Mouse (Mus musculus) frontal cortex, adult 2 months (tissue): Measurements from ENCODE around the gene Tepp. TPM values are rescaled to one million over a fixed set of nuclear protein-coding genes. Genes with fewer than 3 reads are reported as not detected.

ENCODE experiments used
- DNase-seq, 2 experiments: peaks; one replicate each; pipeline ENCODE4 v3.0.0; 2022; ENCODE audit warnings: low spot score in 1 of 2; ENCODE audit errors: extremely low spot score in 1 of 2
- polyA plus RNA-seq: library from polyadenylated mRNA; depleted of rRNA; stranded (reverse); fragments of >200 nt; gene quantifications from 2 replicates; pipeline ENCODE4 v1.2.3, GENCODE M21; 2012; rRNA removed

The Tepp gene
- polyA plus RNA-seq, 1 experiment, result 0.48 TPM

GRCm38 (mm10) chr8:95360181-95361015, 50.0 kb downstream of the Tepp start:
- DNase-seq, result no peak

GRCm38 (mm10) chr8:95361016-95361341, 50.6 kb downstream of the Tepp start:
- no peak for DNase-seq

- DNase-seq, result no peak
Measured at GRCm38 (mm10) chr8:95362272-95362671, 51.9 kb downstream of the Tepp start.

GRCm38 (mm10) chr8:95363849-95364248, 53.5 kb downstream of the Tepp start:
- DNase-seq, result no peak

GRCm38 (mm10) chr8:95369581-95370326, 59.4 kb downstream of the Tepp start:
- no peak for DNase-seq

- no peak for DNase-seq
Measured at GRCm38 (mm10) chr8:95373389-95374002, 63.1 kb downstream of the Tepp start.

GRCm38 (mm10) chr8:95374429-95374828, 64.1 kb downstream of the Tepp start:
- no peak for DNase-seq

GRCm38 (mm10) chr8:95375374-95375930, 65.1 kb downstream of the Tepp start:
- peak in 1 of 2 experiments; percentile 7 for DNase-seq

Other genes with a start within 250 kb of the Tepp start
- gene Katnb1, start 229.4 kb upstream of the Tepp start, polyA plus RNA-seq, result 50.8 and 53.0 TPM in 2 replicates
- 60.9 and 65.7 TPM in 2 replicates for gene Kifc3, start 107.8 kb upstream of the Tepp start, polyA plus RNA-seq
- gene Cngb1, start 4.0 kb upstream of the Tepp start, polyA plus RNA-seq, result 0.46 and 0.78 TPM in 2 replicates
- gene Zfp319, start 21.4 kb downstream of the Tepp start, polyA plus RNA-seq, result 10.0 and 10.6 TPM in 2 replicates
- gene Usb1, start 21.7 kb downstream of the Tepp start, polyA plus RNA-seq, result 16.9 and 17.3 TPM in 2 replicates
- gene Mmp15, start 41.7 kb downstream of the Tepp start, polyA plus RNA-seq, result 8.4 and 9.1 TPM in 2 replicates
- 106 and 108 TPM in 2 replicates for gene Cfap20, start 124.3 kb downstream of the Tepp start, polyA plus RNA-seq
- gene Csnk2a2, start 179.5 kb downstream of the Tepp start, polyA plus RNA-seq, result 45.8 and 48.5 TPM in 2 replicates
- gene Ccdc113, start 223.5 kb downstream of the Tepp start, polyA plus RNA-seq, result 2.0 and 2.2 TPM in 2 replicates